Mouse (Mus musculus): ENCODE data around the gene Srsf1.

DNA sequence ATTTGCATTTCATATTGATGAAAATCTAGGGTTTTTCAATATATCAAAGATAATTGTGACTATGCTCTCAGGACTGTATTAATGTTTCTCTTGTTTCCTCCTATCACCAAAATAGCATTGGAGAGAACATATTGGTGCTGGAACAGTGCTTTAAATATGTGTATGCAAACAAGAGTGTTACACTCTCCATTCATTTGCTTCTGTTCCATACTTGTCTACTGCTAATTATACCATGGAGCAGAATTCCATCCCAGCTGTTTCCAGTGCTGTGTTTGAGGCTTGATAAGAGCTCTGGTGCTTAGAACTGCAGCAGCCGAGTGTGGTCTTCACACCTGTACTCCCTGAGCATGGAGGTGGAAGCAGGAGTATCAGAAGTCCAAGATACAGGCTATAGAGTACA lies 29.2 kb downstream of the Srsf1 start:
- TF ChIP-seq POLR2A (IDR thresholded peaks at IDR 0.05; ENCODE audit: low read depth, low read length), result no peak
- TF ChIP-seq CTCF (IDR thresholded peaks at IDR 0.05; ENCODE audit: extremely low read depth, insufficient read length, insufficient replicate concordance, low read depth, low read length), result no peak

Data from small intestine, adult 2 months (tissue).